Mouse (Mus musculus) lung, postnatal 14 days (tissue): ENCODE measurements at regions not wholly inside any gene's neighbourhood (a gene's known extent, or its start where the extent isn't known, plus 50 kb on each side); places are given as distances from the start of the nearest gene placed in this dataset.
A peak's percentile ranks its signal among the peaks of the same experiment; 100 is the strongest.

Source experiments
- DNase-seq: peaks from one replicate; pipeline ENCODE4 v3.0.0; 2021

DNA sequence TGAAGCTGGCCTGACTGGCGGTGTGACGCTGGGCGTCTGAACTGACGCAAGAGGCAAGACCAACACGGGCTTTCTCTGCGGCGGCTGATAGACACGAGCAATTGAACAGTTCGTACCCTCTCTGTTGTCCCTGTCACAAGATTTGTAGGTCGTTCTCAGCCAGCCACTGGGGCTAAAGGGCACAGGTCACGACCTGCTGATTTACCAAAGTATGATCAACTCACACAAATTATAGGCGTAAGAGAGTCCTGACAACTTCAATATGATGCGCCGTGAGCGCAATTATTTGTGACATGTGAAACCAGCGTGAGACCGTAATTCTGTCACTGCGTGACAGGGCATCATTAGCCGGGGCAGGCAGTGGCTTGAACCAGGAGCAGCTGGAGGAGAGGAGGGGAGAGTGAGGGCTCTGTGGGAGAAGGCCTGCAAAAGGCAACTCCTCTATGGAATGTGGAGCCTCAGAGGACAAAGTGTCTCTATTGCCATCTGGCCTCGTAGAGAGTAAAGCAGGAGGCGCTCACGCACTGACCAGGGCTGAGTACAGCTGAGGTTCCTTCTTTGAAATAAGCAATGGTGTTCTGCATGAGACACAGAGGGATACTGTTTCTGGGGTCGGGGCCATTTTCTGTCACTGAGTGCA lies 181.4 kb upstream of the Habp2 start:
- DNase-seq, result peak; percentile 7

DNA sequence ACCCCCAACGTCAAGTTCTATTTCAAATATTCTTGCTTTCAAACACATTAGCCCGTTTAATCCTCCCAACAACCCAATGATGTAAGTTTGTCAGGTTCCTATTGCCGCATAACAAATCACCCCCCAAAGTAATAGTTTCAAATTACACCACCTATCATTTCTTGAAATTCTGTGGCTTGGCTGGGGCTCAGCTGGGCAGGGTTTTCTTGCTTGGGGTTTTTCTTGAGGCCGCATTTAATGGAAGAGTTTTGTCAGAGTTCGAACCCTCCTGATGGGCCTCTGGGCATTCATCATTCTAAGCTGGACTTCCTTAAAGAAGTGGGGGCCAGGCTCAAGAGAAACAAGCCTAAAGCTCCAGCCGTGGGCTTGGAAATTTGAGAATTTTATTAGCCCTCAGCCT lies 178.1 kb upstream of the Habp2 start:
- DNase-seq, result no peak

DNA sequence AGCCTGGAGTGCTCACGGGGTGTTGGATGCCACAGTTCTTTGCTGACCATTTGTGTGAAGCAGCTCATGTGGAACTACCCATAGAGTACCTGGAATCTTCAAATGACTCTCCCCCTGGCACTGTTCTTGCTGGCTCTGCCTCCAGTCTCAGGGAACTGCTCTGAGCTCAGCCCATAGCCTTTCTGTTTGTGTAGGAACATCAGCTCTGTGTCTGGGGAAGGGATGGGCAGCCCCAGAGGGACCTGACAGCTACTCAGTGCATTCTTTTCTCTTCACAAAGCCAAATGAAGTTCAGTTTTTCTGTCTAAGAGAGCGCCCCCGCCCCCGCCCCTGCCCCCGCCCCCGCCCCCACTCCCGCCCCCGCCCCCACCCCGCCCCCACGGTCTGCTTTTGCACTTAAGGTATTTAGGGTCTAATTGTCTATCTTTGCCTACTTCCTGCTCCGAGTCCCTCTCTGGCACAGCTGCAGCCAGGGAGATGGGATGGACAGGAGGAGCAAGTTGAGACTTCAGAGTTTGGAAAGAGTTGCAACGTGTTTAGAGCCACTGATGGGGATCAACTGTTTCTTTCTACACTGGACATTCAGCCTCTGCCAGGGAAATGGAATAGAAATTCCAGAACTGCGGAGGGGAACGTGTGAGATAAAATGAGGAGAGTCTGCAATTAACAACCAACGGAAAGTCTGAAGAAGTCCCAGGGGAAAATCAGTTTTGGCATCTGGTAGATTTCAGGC lies 171.2 kb upstream of the Habp2 start:
- DNase-seq, result no peak

DNA sequence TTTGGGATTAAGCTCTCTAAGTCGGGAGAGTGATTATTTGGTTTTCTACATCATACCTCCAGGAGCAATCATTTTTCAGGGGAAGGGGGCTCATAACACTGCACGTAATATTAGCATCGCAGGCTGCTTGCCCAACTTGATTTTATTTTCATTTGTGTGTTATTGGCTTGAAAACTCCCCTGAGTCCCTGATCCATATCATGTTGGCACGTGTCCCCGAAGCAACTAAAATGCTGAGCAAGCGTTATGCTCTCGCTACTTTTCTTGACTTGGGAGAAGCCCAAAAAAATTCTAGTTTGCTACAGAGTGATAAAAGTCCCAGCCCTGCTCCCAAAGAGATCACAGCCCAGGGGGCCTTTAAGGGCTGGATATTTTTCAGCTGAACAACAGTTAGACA lies 170.7 kb upstream of the Habp2 start:
- no peak for DNase-seq

DNA sequence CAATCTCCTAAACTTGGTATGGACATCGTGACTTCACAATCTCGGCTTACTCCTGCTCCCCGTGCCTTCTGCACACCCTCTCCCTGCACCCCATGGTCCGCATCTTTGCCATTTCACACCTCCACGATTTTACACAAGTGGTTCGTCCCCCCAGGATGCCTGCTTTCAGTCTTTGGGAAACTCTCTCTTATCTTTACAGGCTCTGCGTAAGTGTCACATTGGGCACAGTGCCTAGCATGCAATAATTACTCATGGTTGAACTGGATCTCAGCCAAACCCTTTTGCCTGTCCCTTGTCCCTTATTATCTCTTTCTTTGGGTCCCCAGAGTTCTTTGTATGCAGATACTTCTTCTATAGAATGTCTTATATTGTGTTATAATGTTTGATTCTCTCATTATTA lies 166.2 kb upstream of the Habp2 start:
- no peak for DNase-seq

DNA sequence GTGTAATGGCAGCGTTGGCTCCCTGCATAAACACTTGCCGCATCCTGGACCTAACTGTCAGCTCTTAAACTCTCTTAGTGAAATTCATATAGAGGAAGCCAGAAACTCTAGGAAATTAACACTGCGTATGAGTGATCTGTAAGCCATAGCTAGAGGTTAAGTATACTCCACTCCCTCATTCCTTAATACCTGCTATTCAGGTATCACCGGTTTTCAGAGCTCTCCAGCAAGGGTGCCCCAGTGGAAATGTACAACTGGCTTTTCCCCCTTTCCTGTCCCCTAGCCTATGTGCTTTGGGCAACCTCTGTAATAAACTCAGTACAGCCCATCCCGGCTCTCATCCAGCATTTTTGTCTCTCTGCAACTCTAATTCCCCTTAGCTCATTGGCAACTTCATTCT lies 164.8 kb upstream of the Habp2 start:
- no peak for DNase-seq

DNA sequence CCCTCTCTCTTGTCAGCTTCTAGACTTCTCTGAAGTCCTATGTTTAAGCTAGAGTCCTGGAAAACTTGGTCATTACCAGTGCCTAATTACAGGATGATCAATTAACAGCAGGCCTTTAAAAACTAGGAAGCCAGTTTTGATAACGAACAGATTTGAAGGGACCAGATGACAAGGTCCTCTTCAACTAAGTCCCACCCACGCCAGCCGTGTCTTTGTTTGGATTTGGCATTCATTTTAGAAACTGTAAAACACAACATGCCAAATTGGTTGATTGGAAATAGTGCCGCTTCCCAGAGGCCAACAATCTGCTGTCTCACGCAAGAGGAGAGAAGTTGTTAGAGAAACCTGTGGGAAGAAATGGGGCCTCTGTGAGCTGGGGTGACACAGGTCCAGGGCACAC lies 155.4 kb upstream of the Habp2 start:
- no peak for DNase-seq

DNA sequence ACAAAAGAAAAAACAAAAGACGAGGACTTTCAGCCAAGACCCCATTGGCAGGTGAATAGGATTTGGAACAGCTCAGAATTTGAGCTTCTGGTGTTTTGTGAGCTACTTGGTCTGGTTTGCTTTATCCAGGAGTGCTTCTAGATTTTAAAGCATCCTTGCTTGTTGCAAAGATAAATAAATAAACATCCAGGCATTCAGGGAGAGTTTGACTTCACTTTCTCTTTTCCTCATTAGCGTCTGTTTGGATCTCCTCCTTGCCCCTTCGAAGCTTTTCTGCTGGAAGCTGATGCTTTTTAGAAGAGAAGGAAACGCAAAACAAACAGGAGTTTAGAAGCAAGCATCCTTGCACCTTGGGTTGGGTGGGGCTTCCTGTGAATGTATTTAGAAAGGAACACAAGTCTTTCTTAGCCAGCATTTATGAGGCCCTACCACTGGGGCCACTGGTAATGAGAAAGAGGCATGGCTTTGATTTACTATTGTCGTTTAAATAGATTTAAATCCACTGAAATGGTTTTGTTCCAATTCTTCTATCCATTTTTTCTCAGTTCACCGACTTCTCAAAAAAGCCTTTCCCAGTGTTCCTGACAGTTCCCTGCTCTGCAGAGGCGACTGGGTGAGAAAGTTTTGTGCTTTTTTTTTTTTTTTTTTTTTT lies 153.9 kb upstream of the Habp2 start:
- no peak for DNase-seq

DNA sequence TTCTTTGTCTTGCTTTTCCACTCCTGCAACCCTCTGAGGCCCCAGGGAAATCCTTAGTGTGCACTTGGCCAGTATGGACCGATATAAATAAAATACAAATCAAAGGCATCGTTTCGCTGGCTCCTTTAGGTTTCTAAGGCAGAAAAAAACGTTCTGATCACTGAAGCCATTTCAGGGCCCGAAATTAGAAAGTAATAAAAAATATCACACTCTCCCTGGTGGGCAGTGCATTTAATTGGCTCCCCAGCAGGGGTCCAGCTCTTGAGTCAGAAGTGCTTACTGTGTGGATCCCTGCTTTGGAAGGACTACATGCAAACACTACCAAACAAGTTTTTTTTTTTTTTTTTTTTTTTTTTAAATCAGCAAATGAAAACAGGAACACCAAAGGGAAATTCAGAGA lies 153.4 kb upstream of the Habp2 start:
- DNase-seq, result no peak

DNA sequence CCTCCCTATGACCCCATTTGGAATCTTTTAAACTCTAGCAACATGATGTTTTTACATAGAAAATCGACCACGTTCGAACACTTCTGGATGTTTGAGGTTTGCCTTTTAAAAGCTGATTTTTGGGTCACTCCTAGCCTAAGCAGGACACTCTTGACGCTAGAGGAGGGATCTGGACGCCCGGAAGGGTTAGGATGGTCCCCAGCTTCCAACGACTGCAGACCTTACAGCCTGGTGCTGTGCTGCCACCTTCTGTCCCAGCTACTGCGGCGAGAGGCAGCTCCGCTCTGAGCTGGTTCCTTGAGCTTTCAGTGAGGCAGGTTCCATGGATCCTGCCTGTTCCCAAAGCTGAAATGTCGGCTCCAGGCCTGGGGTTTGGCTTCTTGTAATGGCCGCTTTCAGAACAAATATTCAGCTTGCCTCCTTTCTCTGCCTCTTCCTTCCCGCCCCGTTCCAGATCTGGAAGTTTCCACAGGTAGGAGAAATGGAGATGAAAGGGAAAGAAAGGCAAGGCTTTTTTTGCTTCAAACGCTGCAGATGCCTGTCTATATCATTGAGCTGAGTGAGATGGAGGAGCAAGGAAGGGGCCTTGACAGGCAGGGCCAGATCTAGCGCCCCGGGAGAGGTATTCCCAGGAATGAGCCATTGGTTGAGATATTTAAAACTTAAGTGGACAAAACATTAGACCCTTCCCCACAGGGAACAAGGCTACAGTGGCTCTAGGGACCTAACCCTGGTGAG lies 152.7 kb upstream of the Habp2 start:
- DNase-seq, result peak; percentile 73

DNA sequence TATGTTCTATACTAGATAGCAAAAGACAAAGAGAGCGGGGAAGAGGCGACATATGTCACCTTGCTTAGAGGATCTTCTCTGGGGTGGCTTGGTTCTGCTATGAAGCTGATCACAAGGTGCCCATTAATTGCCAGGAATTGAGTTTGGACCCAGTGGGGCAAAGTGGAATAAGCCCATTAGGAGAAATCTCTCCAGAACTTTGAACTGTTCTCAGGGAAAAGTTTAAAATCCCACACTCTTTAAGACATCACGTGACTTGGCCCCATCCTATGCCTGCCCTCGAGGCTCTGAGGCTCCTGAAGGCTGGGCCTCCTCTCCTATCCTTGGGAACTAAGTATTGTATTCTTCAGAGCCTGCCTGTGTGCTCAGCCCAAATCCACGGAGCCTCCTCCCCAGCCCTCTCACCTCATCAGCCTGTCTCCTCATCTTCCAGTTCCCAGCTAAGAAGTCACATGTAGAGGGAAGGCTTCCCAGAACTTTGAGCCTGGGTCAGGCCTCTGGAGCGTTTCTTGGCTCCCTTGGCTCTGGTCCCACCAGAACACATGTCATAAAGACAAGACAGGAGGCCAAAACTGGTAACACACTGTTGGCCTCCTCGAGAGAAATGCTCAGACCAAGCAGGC lies 151.5 kb upstream of the Habp2 start:
- DNase-seq, result peak; percentile 41

DNA sequence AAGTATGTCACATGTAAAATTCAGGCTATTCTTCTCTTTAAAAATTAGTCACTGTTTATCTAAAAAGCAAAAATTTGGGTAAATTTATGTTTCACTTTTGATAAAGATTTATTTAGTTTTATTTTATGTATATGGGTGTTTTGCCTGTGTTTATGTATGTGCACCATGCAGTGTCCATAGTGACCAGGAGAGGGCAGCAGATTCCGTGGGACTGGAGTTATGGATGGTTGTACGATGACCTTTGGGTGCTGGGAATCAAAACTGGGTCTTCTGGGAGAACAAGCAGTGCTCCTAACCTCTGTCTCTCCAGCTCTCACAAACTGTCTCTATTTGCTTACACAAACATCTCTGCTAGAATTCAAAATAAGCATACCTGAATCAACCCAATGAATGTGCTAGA lies 146.4 kb upstream of the Habp2 start:
- DNase-seq, result no peak

DNA sequence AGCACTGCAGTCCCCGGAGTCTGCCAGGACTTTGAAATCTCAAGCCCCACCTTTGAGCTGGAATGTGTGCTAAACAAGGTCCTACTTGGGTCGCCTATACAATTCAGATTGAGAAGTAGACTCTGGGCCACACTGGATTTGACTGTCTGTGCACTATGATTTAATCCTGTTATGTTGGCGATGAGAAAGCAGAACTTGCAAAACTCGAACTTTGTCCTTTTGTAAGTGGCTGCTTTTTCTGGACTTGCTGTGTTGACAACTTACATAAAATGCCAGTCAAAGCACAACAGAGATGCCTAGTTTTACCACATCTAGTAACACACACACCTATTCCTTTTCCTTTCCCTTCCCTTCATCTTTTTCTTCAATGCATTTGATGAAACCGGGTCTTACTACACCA lies 142.7 kb upstream of the Habp2 start:
- no peak for DNase-seq

DNA sequence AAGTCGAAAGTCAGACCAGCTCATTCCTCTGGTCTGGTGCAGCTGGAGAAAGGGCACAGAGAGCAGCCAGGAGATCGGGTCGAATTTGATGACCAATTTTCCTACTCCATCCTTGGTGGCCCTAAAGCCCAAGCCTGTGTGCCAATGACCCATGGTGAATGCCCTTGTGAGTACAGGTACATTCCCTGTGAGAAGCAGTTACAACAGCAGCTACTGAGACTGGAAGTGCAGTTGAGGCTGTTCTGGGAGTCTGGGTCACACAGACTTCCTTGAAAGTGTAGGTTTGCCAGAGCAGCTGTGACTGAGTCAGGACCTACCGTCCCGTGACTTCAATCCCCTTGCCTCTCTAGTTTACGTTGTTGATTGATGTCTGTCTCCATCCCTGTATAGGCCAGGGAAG lies 129.8 kb upstream of the Habp2 start:
- no peak for DNase-seq

DNA sequence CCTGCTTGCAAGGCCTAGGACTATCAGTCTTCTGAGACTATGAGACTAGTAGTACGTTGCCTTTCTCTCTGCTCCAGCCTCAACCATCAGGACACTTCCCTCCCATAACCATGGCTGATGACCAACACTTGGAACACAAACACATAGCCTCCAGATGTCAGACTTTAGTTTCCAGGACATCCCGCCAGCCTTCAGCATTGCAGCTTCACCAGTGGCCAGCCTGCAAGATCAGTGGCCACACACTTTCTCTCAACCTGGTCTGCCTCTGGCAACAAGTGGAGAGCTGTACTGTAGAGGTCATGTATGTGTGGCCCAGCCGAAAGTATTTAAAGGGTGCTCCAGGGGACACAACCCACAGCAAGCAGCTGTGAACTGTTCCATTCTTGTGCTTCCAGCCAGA lies 124.8 kb upstream of the Habp2 start:
- DNase-seq, result peak; percentile 14

DNA sequence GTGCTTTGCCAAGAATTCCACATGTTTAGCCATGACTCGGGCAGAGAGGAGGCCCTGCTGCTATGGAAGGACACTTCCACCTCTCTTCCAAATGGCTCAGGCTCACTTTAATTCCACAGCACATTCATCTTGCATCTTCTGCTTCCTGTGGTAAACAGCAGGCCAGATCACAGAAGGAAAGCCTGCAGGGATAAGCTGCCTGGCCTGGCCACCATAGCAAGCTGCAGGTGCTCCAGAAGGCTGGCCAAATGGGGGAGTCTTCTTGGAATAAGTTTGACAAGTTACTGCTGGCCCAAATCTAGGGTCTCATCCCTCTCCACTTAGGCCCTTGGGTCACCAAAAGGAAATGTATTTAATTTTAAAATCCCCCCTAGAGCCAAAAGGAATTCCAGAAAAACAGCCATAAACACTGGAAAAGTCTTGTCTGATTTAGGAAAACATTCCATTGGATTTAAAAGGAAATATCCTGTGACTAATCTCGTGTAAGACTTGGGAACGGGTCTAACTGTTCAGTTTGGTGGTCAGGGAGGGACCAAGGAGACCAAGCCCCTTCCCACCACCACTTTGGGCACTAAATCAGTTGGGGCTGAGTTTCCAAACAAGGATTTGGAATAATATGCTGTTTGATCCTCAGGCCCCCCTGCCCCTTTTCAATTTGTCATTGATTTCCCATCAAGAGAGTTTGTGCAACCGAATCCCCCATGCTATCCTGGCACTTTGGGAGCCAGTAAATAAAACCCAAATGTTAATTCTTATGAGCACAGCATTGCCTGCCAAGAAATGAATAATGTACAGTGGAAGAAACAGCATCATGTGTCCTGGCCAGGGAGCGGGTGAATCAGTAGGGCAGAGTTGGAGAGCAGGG lies 117.6 kb upstream of the Habp2 start:
- no peak for DNase-seq

DNA sequence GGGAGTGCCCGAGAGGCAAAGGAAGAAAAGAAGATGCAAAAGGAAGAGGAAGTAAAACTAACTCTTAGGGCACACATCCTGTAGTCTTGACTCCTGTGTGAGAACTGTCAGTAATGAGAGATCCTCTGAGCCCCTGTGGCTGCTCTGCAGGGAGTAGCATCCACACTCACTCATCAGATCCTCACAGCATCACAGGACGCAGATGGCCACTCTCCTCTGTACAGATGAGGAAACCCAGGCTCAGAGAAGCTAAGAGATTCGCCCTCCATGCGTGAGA lies 117.0 kb upstream of the Habp2 start:
- DNase-seq, result no peak

DNA sequence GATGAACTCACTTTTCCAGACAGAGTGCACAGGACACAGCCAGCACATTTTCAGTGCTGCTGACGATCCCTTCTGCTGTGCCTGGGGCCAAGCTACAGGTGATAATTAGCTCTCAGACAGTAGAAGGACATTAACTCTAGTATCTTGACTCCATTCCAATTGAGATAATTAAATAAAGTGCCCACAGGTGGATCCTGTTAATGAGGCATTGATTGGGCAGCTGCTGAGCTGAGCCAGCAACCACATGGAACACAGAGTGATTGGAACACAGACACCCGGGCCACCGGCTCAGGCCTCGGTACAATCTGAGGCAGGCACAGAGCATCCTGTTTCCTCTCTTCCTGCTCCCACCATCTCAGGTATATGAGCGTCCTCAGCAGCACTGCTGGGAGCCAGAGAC lies 114.5 kb upstream of the Habp2 start:
- DNase-seq, result no peak

DNA sequence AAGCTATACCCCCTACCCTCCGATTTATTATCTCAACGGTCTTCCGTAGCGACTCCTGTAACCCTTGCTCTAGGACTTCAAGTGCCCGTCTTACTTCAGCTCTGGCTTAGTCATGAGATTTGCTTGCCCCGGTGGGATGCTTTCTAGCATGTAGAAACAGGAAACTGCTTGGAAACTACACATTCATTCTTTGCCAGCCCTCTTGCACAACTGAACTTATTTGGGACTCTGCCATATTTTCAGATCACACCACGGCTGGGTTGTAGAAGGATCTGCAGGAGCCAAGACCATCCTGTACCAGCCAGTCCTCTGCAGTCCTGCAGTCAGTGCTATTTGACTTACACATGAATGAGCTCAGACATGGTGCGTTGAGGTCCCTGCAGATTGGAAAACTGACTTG lies 110.9 kb upstream of the Habp2 start:
- peak; percentile 52 for DNase-seq

DNA sequence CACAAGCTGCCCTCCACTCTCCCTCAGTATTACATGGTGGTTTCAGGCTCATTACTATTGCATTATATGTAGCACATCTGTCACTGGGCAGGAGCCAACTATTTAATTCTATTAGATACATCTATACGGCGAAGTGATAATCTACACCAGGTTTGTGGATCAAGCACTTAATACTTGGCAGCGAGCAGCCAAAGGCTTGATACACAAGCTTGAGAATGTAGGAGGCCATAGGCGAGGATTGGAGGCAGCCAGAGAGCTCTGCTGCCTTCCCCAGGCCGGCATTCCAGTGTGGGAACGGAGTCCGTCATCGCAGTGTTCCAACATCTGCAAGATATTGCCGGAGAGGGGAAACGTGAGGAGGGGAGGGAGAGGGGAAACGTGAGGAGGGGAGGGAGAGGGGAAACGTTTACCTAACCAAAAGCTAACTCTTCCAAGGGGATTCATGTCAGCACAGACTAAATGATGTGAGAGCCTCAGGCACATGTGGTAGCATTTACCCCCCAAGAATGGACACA lies 109.6 kb upstream of the Habp2 start:
- DNase-seq, result no peak

DNA sequence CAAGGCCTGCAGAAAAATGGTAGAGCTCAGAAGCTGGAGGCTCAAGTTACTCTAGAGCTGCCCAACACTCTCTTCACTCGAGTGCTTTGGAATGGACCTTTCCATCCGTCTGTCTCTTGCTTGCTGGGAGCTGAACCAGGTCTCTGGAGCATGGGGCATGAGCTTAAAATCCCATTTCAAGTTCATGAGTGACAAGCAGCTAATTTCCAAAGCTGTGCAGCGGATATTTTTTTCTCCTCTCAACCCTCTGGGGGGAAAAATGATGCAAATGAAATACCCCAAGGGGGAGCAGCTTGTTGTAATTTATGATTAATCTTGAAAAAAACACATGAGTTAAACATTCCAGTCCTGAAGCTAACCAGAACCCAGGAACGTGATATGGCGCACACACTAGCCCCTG lies 101.2 kb upstream of the Habp2 start:
- no peak for DNase-seq

DNA sequence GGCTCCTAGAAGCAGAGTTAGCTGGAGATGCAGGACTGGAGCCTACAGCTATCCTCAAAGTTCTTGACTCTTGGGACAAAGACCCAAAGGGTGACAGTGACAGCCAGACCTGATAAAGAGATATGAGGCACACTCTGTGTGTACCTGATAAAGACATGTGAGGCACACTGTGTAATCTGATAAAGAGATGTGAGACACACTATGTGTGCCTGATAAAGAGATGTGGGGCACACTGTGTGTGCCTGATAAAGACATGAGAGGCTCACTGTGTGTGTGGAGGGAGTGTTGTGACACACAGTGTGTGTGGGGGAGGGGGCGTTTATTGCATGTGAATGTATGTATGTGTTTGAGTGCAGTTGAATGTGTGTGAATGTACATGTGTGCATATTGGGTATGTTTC lies 97.8 kb upstream of the Habp2 start:
- DNase-seq, result no peak
